Mouse (Mus musculus) stomach, postnatal 0 days (tissue): Measurements from ENCODE around the gene Ttc29. TPM values are rescaled to one million over a fixed set of nuclear protein-coding genes. Genes with fewer than 3 reads are reported as not detected.

ENCODE experiments used
- ATAC-seq: fragments of 200-750 bp; cut with Nextera tagmentation; 2 replicates; pipeline ENCODE4 v1.8.0; 2017; ENCODE audit not compliant: low FRiP score, low TSS enrichment
- DNase-seq: peaks from one replicate; pipeline ENCODE4 v3.0.0-alpha.2; 2016; ENCODE audit warnings: low spot score
- H3K27ac ChIP-seq: fragments of 300-500 bp; sonication (generic); replicated peaks from 2 replicates; pipeline ENCODE4 v1.5.1; 2014; ENCODE audit warnings: mild to moderate bottlenecking, control low read depth
- H3K27me3 ChIP-seq: fragments of 300-500 bp; sonication (generic); 2 replicates; pipeline ENCODE4 v1.6.1; 2014; ENCODE audit warnings: low read length; ENCODE audit not compliant: control insufficient read depth, insufficient read depth
- H3K36me3 ChIP-seq: fragments of 300-500 bp; sonication (generic); 2 replicates; pipeline ENCODE4 v1.6.1; 2014; ENCODE audit warnings: low read length, mixed read lengths; ENCODE audit not compliant: control insufficient read depth, insufficient read depth
- H3K4me1 ChIP-seq: fragments of 300-500 bp; sonication (generic); replicated peaks from 2 replicates; pipeline ENCODE4 v1.6.1; 2014; ENCODE audit warnings: antibody characterized with exemption; ENCODE audit not compliant: control insufficient read depth, insufficient read depth
- H3K4me2 ChIP-seq: fragments of 300-500 bp; sonication (generic); replicated peaks from 2 replicates; pipeline ENCODE4 v1.6.1; 2014; ENCODE audit warnings: low read depth, mild to moderate bottlenecking, control low read depth, moderate library complexity
- H3K4me3 ChIP-seq: fragments of 300-500 bp; sonication (generic); 2 replicates; pipeline ENCODE4 v1.5.1; 2014; ENCODE audit warnings: low read depth, low read length, control low read depth
- H3K9ac ChIP-seq: fragments of 300-500 bp; sonication (generic); 2 replicates; pipeline ENCODE4 v1.6.1; 2014; ENCODE audit warnings: mild to moderate bottlenecking, low read length, control low read depth, mixed read lengths
- H3K9me3 ChIP-seq: fragments of 300-500 bp; sonication (generic); 2 replicates; pipeline ENCODE4 v1.6.1; 2016; ENCODE audit warnings: low read length; ENCODE audit not compliant: control insufficient read depth
- CTCF ChIP-seq: IDR thresholded peaks from 2 replicates; pipeline ENCODE4 v1.5.1; 2016; ENCODE audit warnings: antibody characterized with exemption, low read depth, mild to moderate bottlenecking, moderate library complexity
- EP300 ChIP-seq: optimal IDR thresholded peaks from 2 replicates; pipeline ENCODE3; 2016; ENCODE audit warnings: antibody characterized with exemption
- WGBS: fragments of 180-500 bp; shearing (Covaris S2); extraction: QIAGEN DNeasy Blood & Tissue Kit; methylation state at CpG from one replicate; pipeline ENCODE4 v1.1.7; 2014; 5-methylcytosine and 5-hydroxymethylcytosine counted together
- polyA plus RNA-seq: library from polyadenylated mRNA; unstranded; fragments of >200 nt; fragmentation: Nextera tagmentation; extraction: Ambion mirVana; gene quantifications from 2 replicates; pipeline ENCODE4 v1.2.1, GENCODE M21; 2015

Gene Ttc29
- polyA plus RNA-seq, 1 experiment from 2014 or later: not detected

DNA sequence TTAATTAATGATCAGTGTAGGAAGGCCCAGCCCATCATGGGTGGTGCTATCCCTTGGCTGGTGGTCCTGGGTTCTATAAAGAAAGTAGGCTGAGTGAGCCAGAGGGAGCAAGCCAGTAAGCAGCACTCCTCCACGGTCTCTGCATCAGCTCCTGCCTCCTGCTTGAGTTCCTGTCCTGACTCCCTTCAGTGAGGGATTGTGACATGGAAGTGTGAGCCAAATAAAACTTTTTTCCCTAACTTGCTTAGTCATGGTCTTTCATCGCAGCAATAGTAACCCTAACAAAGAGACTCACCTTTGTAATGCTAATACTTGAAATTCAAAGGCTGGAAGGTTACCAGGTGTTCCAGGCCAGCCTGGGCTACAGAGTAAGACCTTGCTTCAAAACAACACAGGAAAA, 71.7 kb downstream of the Ttc29 start:
- Histone ChIP-seq H3K9ac (no peak overlapping the region), H3K27me3 (no peaks in the 10 kb centered on the region), H3K4me2 (no peak overlapping the region), H3K9me3 (no peaks in the 10 kb centered on the region), H3K36me3 (no peaks in the 10 kb centered on the region), H3K4me1 (no peaks in the 10 kb centered on the region), H3K4me3 (no peak overlapping the region), H3K27ac (no peak overlapping the region)
- DNase-seq: no peak
- no peak for ATAC-seq
- WGBS: 81% methylated on average over 2 of the region's 2 CpGs
- no peak for TF ChIP-seq EP300
- TF ChIP-seq CTCF: no peak

- H3K4me1 ChIP-seq: no peaks in the 10 kb centered on the region
- H3K4me2 ChIP-seq: no peak overlapping the region
- no peak overlapping the region for H3K27ac ChIP-seq
- TF ChIP-seq EP300: no peak
- no peak for TF ChIP-seq CTCF
- no peak for ATAC-seq
- no peaks in the 10 kb centered on the region for H3K36me3 ChIP-seq
- DNase-seq: no peak
- no peak overlapping the region for H3K9ac ChIP-seq
- 76% methylated on average over 4 of the region's 4 CpGs for WGBS
- H3K9me3 ChIP-seq: no peaks in the 10 kb centered on the region
- no peaks in the 10 kb centered on the region for H3K27me3 ChIP-seq
- H3K4me3 ChIP-seq: no peak overlapping the region
Measured at GRCm38 (mm10) chr8:78285366-78285765, 72.3 kb downstream of the Ttc29 start.

GRCm38 (mm10) chr8:78289374-78289971, 76.4 kb downstream of the Ttc29 start:
- Histone ChIP-seq H3K27ac (no peak overlapping the region), H3K4me3 (no peak overlapping the region), H3K36me3 (no peaks in the 10 kb centered on the region), H3K27me3 (no peaks in the 10 kb centered on the region), H3K4me2 (no peak overlapping the region), H3K9me3 (no peaks in the 10 kb centered on the region), H3K9ac (no peak overlapping the region), H3K4me1 (no peaks in the 10 kb centered on the region)
- 67% methylated on average over 10 of the region's 10 CpGs for WGBS
- TF ChIP-seq EP300 (no peak), CTCF (no peak)
- ATAC-seq (no peak), DNase-seq (no peak)

- Histone ChIP-seq H3K4me3 (no peak overlapping the region), H3K27ac (no peak overlapping the region), H3K4me1 (no peaks in the 10 kb centered on the region), H3K36me3 (no peaks in the 10 kb centered on the region), H3K4me2 (no peak overlapping the region), H3K9me3 (no peaks in the 10 kb centered on the region), H3K9ac (no peak overlapping the region), H3K27me3 (no peaks in the 10 kb centered on the region)
- ATAC-seq (no peak), DNase-seq (no peak)
- 65% methylated on average over 7 of the region's 7 CpGs for WGBS
- TF ChIP-seq EP300 (no peak), CTCF (no peak)
Measured at GRCm38 (mm10) chr8:78290274-78290673, 77.2 kb downstream of the Ttc29 start.

- no peak overlapping the region for H3K4me2 ChIP-seq
- H3K9me3 ChIP-seq: no peaks in the 10 kb centered on the region
- DNase-seq: no peak
- no peaks in the 10 kb centered on the region for H3K4me1 ChIP-seq
- H3K36me3 ChIP-seq: no peaks in the 10 kb centered on the region
- ATAC-seq: no peak
- WGBS: 58% methylated on average over 5 of the region's 5 CpGs
- H3K9ac ChIP-seq: no peak overlapping the region
- TF ChIP-seq EP300 (no peak), CTCF (no peak)
- H3K27me3 ChIP-seq: no peaks in the 10 kb centered on the region
- H3K27ac ChIP-seq: no peak overlapping the region
- H3K4me3 ChIP-seq: no peak overlapping the region
Measured at GRCm38 (mm10) chr8:78295494-78295893, 82.4 kb downstream of the Ttc29 start.

DNA sequence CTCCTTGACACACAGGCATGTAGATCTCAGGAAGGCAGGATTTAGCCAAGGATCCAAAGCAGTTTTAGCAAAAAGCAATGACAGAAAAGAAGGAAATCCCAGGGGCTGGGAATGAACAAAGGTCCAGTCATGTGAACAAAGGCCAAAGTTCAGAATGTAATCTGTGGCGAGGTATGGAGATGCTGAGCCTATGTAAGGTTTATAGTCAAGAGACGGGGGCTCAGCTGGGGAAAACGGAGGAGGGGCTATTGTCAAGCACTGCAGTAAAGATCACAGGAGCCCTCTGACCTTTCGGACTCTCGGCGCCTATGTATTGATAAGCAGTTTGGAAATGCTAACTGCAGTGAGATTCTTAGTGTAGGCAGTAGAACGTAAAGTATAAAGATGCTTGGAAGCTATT, 90.5 kb downstream of the Ttc29 start:
- TF ChIP-seq CTCF (no peak), EP300 (no peak)
- 33% methylated on average over 7 of the region's 7 CpGs for WGBS
- Histone ChIP-seq H3K27ac (no peak overlapping the region), H3K9me3 (no peaks in the 10 kb centered on the region), H3K27me3 (no peaks in the 10 kb centered on the region), H3K36me3 (no peaks in the 10 kb centered on the region), H3K4me3 (no peak overlapping the region), H3K4me1 (no peaks in the 10 kb centered on the region), H3K9ac (no peak overlapping the region), H3K4me2 (no peak overlapping the region)
- no peak for ATAC-seq
- no peak for DNase-seq
